Mouse (Mus musculus) neural tube, embryonic 14.5 days (tissue): ENCODE data around the gene Olfr460. TPM values are rescaled to one million over a fixed set of nuclear protein-coding genes. Genes with fewer than 3 reads are reported as not detected.
A peak's percentile ranks its signal among the peaks of the same experiment; 100 is the strongest.
"Not testable (repeated sequence)": the region's sequence is repeated elsewhere in the genome, so short reads cannot be mapped to it uniquely, and the experiment has no call there.

Experiments
- ATAC-seq: fragments of 200-750 bp; cut with Nextera tagmentation; 2 replicates; pipeline ENCODE4 v1.8.0; 2017; ENCODE audit warnings: low read depth, mild to moderate bottlenecking, moderate TSS enrichment, moderate library complexity
- H3K27ac ChIP-seq: fragments of 300-500 bp; sonication (generic); 2 replicates; pipeline ENCODE4 v1.5.1; 2014; ENCODE audit warnings: low read depth, mild to moderate bottlenecking, control low read depth, low read length, moderate library complexity, mixed read lengths
- H3K27me3 ChIP-seq: fragments of 300-500 bp; sonication (generic); 2 replicates; pipeline ENCODE4 v1.6.1; 2014; ENCODE audit warnings: low read length; ENCODE audit not compliant: control insufficient read depth, insufficient read depth
- H3K36me3 ChIP-seq: fragments of 300-500 bp; sonication (generic); 2 replicates; pipeline ENCODE4 v1.6.1; 2014; ENCODE audit warnings: low read length, mixed read lengths; ENCODE audit not compliant: control insufficient read depth, insufficient read depth
- H3K4me1 ChIP-seq: fragments of 300-500 bp; sonication (generic); 2 replicates; pipeline ENCODE4 v1.6.1; 2014; ENCODE audit warnings: low read length; ENCODE audit not compliant: control insufficient read depth, insufficient read depth
- H3K4me2 ChIP-seq: fragments of 300-500 bp; sonication (generic); 2 replicates; pipeline ENCODE4 v1.6.1; 2014; ENCODE audit warnings: mild to moderate bottlenecking, low read depth, low read length, control low read depth
- H3K4me3 ChIP-seq: fragments of 300-500 bp; sonication (generic); 2 replicates; pipeline ENCODE4 v1.5.1; 2014; ENCODE audit warnings: low read depth, low read length, control low read depth, mixed read lengths
- H3K9ac ChIP-seq: fragments of 300-500 bp; sonication (generic); replicated peaks from 2 replicates; pipeline ENCODE4 v1.6.1; 2014; ENCODE audit warnings: low read depth, mild to moderate bottlenecking, control low read depth, low read length, mixed read lengths
- H3K9me3 ChIP-seq: fragments of 300-500 bp; sonication (generic); 2 replicates; pipeline ENCODE4 v1.6.1; 2016; ENCODE audit warnings: low read length; ENCODE audit not compliant: control insufficient read depth
- WGBS: fragments of 180-500 bp; shearing (Covaris S2); extraction: QIAGEN DNeasy Blood & Tissue Kit; methylation state at CpG from one replicate; pipeline ENCODE4 v1.1.7; 2014; 5-methylcytosine and 5-hydroxymethylcytosine counted together
- polyA plus RNA-seq: library from polyadenylated mRNA; unstranded; fragments of >200 nt; fragmentation: Nextera tagmentation; extraction: Ambion mirVana; gene quantifications from 2 replicates; pipeline ENCODE4 v1.2.1, GENCODE M21; 2014

Gene Olfr460
- polyA plus RNA-seq, 1 experiment from 2014 or later, result 0.08 TPM

GRCm38 (mm10) chr6:40598546-40598945, 29.3 kb downstream of the Olfr460 start:
- 36% methylated on average over 4 of the region's 4 CpGs for WGBS
- H3K4me2 ChIP-seq, H3K36me3 ChIP-seq, H3K9me3 ChIP-seq, H3K9ac ChIP-seq, H3K4me1 ChIP-seq, H3K4me3 ChIP-seq, H3K27me3 ChIP-seq, H3K27ac ChIP-seq, ATAC-seq: not testable (repeated sequence)

- no peaks in the 10 kb centered on the region for H3K36me3 ChIP-seq
- no peak for ATAC-seq
- H3K4me2 ChIP-seq, result no peak overlapping the region
- H3K9me3 ChIP-seq, result no peaks in the 10 kb centered on the region
- no peaks in the 10 kb centered on the region for H3K4me1 ChIP-seq
- H3K9ac ChIP-seq, result no peak overlapping the region
- no peaks in the 10 kb centered on the region for H3K27me3 ChIP-seq
- H3K27ac ChIP-seq, result no peak overlapping the region
- H3K4me3 ChIP-seq, result no peak overlapping the region
Observed at GRCm38 (mm10) chr6:40607431-40607830, 38.1 kb downstream of the Olfr460 start.

- Histone ChIP-seq H3K4me2 (no peak overlapping the region), H3K9ac (no peak overlapping the region), H3K27me3 (no peaks in the 10 kb centered on the region), H3K4me1 (no peaks in the 10 kb centered on the region), H3K4me3 (no peak overlapping the region), H3K9me3 (no peaks in the 10 kb centered on the region), H3K27ac (no peak overlapping the region), H3K36me3 (no peaks in the 10 kb centered on the region)
- ATAC-seq, result no peak
- 69% methylated on average over 8 of the region's 8 CpGs for WGBS
Observed at GRCm38 (mm10) chr6:40610244-40610643, 41.0 kb downstream of the Olfr460 start.

- no peak for ATAC-seq
- H3K4me1 ChIP-seq, result no peaks in the 10 kb centered on the region
- no peaks in the 10 kb centered on the region for H3K9me3 ChIP-seq
- no peak within 1 kb of the TSS for H3K27ac ChIP-seq
- no peak within 1 kb of the TSS for H3K4me3 ChIP-seq
- H3K9ac ChIP-seq, result no peak within 1 kb of the TSS
- H3K4me2 ChIP-seq, result no peak within 1 kb of the TSS
- 95% methylated on average over 4 of the region's 4 CpGs for WGBS
- H3K36me3 ChIP-seq, result no peaks in the 10 kb centered on the region
- H3K27me3 ChIP-seq, result no peaks in the 10 kb centered on the region
Observed at GRCm38 (mm10) chr6:40613260-40613852, 44.1 kb downstream of the Olfr460 start, which contains the start of gene Tas2r138. Gene Tas2r138 (minus strand): TSS chr6:40613310.

- no peaks in the 10 kb centered on the region for H3K27me3 ChIP-seq
- 20% methylated on average over 2 of the region's 2 CpGs for WGBS
- H3K36me3 ChIP-seq, result no peaks in the 10 kb centered on the region
- peak; percentile 65; the same call in 1 of the 2 replicates for ATAC-seq
- no peak overlapping the region for H3K27ac ChIP-seq
- no peak overlapping the region for H3K9ac ChIP-seq
- no peaks in the 10 kb centered on the region for H3K9me3 ChIP-seq
- H3K4me3 ChIP-seq, result no peak overlapping the region
- no peak overlapping the region for H3K4me2 ChIP-seq
- no peaks in the 10 kb centered on the region for H3K4me1 ChIP-seq
Observed at GRCm38 (mm10) chr6:40617965-40618364, 48.7 kb downstream of the Olfr460 start.

Other genes with a start within 250 kb of the Olfr460 start
- 59.8 and 72.2 TPM in 2 replicates for gene Agk, start 244.3 kb upstream of the Olfr460 start, polyA plus RNA-seq
- 16.3 and 17.0 TPM in 2 replicates for gene E330009J07Rik, start 133.4 kb upstream of the Olfr460 start, polyA plus RNA-seq
- gene Wee2, start 130.4 kb upstream of the Olfr460 start, polyA plus RNA-seq, result 0.09 and 0.25 TPM in 2 replicates
- 84.0 and 97.3 TPM in 2 replicates for gene Ssbp1, start 98.1 kb upstream of the Olfr460 start, polyA plus RNA-seq
- gene Tas2r137, start 78.3 kb upstream of the Olfr460 start, polyA plus RNA-seq, result 0.25 TPM in 1 of 2 replicates, not detected in the other
- 0.27 TPM in 1 of 2 replicates, not detected in the other for gene Tas2r108, start 76.0 kb upstream of the Olfr460 start, polyA plus RNA-seq
- gene Prss37, start 50.0 kb upstream of the Olfr460 start, polyA plus RNA-seq, result not detected in 2 replicates
- 0.12 and 0.36 TPM in 2 replicates for gene Olfr461, start 14.4 kb upstream of the Olfr460 start, polyA plus RNA-seq
- 0.59 and 0.63 TPM in 2 replicates for gene Clec5a, start 16.3 kb downstream of the Olfr460 start, polyA plus RNA-seq
- not detected in 2 replicates for gene Tas2r138, start 43.8 kb downstream of the Olfr460 start, polyA plus RNA-seq
- 0.14 and 0.17 TPM in 2 replicates for gene Mgam, start 59.3 kb downstream of the Olfr460 start, polyA plus RNA-seq